Mouse (Mus musculus) frontal cortex, postnatal 10 days (tissue): ENCODE measurements around the gene Rasip1.

Experiments
- DNase-seq, 2 experiments: peaks; one replicate each; pipeline ENCODE4 v3.0.0; 2022; ENCODE audit warnings: low spot score in 2 of 2, mixed read lengths in 1 of 2

Rasip1 gene

GRCm38 (mm10) chr7:45624718-45625117 is 2.6 kb upstream of the Rasip1 start:
- no peak for DNase-seq

- no peak for DNase-seq
Measured at GRCm38 (mm10) chr7:45625481-45625880, 1.8 kb upstream of the Rasip1 start.

GRCm38 (mm10) chr7:45626571-45627076 is 664 bp upstream of the Rasip1 start:
- no peak for DNase-seq

- peak; percentile 59 to 76 for DNase-seq
Measured at GRCm38 (mm10) chr7:45628364-45629294, 1.3 kb downstream of the Rasip1 start.

- no peak for DNase-seq
Measured at GRCm38 (mm10) chr7:45630064-45630907, 3.0 kb downstream of the Rasip1 start.

- DNase-seq, result no peak
Measured at GRCm38 (mm10) chr7:45632499-45632898, 5.2 kb downstream of the Rasip1 start.

GRCm38 (mm10) chr7:45634946-45635681 is 7.8 kb downstream of the Rasip1 start:
- no peak for DNase-seq

- DNase-seq, result no peak
Measured at GRCm38 (mm10) chr7:45635711-45636688, 8.7 kb downstream of the Rasip1 start.

GRCm38 (mm10) chr7:45637710-45638109 is 10.4 kb downstream of the Rasip1 start:
- no peak for DNase-seq

GRCm38 (mm10) chr7:45638623-45639401 is 11.5 kb downstream of the Rasip1 start:
- DNase-seq, result peak; percentile 94 to 95

- no peak for DNase-seq
Measured at GRCm38 (mm10) chr7:45639561-45640027, 12.3 kb downstream of the Rasip1 start, which contains the start of gene Mamstr. Gene Mamstr, plus strand, starts transcription at chr7:45639977.

GRCm38 (mm10) chr7:45640191-45640957 is 13.1 kb downstream of the Rasip1 start:
- DNase-seq, result no peak

- DNase-seq, result no peak
Measured at GRCm38 (mm10) chr7:45641391-45642040, 14.2 kb downstream of the Rasip1 start.

GRCm38 (mm10) chr7:45642083-45642482 is 14.8 kb downstream of the Rasip1 start:
- DNase-seq, result no peak

GRCm38 (mm10) chr7:45642503-45643255 is 15.4 kb downstream of the Rasip1 start:
- DNase-seq, result no peak

GRCm38 (mm10) chr7:45643441-45644178 is 16.3 kb downstream of the Rasip1 start:
- peak; percentile 89 to 95 for DNase-seq

GRCm38 (mm10) chr7:45644183-45644582 is 16.9 kb downstream of the Rasip1 start:
- DNase-seq, result peak; percentile 59 to 69
